Mouse (Mus musculus): ENCODE results near the gene Pmepa1. TPM values are rescaled to one million over a fixed set of nuclear protein-coding genes. Genes with fewer than 3 reads are reported as not detected.

The Pmepa1 gene
- total and polyA plus RNA-seq, 3 experiments = not detected

- Histone ChIP-seq H3K4me1 (ENCODE audit: control insufficient read depth in 1 of 2, insufficient read depth in 2 of 2, low read length in 2 of 2) (no peaks in the 10 kb centered on the region), H3K36me3 (ENCODE audit: control insufficient read depth in 1 of 2, insufficient read depth in 2 of 2, low read length in 2 of 2) (no peaks in the 10 kb centered on the region), H3K79me2 (ENCODE audit: control insufficient read depth, insufficient read depth, low read length, poor library complexity) (no peaks in the 10 kb centered on the region), H3K27ac (ENCODE audit: control insufficient read depth, low read depth, low read length) (no peak overlapping the region), H3K27me3 (ENCODE audit: control insufficient read depth in 1 of 2, insufficient read depth in 2 of 2, low read length in 2 of 2) (no peaks in the 10 kb centered on the region; a peak in 1 of 4 replicates), H3K4me3 (ENCODE audit: control insufficient read depth in 1 of 2, insufficient read depth in 1 of 2, low read depth in 2 of 2, low read length in 2 of 2) (no peak overlapping the region), H3K9ac (ENCODE audit: control insufficient read depth, low read depth, low read length, poor library complexity, severe bottlenecking) (no peak overlapping the region), H3K9me3 (replicated peaks; ENCODE audit: insufficient read depth, low read length) (no peaks in the 10 kb centered on the region)
- DNase-seq (ENCODE audit: low read depth, low spot score) = no peak
- TF ChIP-seq TBP (IDR thresholded peaks at IDR 0.05; ENCODE audit: low read depth, low read length) (no peak), POLR2AphosphoS2 (IDR thresholded peaks at IDR 0.05; ENCODE audit: low read length) (no peak), ETS1 (IDR thresholded peaks at IDR 0.05; ENCODE audit: low read depth, low read length) (no peak), MYB (IDR thresholded peaks at IDR 0.05; ENCODE audit: low read depth, low read length) (no peak), SMC3 (IDR thresholded peaks at IDR 0.05; ENCODE audit: low read depth, low read length) (no peak), KAT2A (conservative IDR thresholded peaks at IDR 0.05; ENCODE audit: low read depth, low read length) (no peak), NELFE (IDR thresholded peaks at IDR 0.05; ENCODE audit: low read depth, low read length) (no peak)
Observed at GRCm38 (mm10) chr2:173276859-173277258, 526 bp upstream of the Pmepa1 start.

GRCm38 (mm10) chr2:173275343-173276201 is 761 bp downstream of the Pmepa1 start:
- Histone ChIP-seq H3K4me1 (ENCODE audit: control insufficient read depth in 1 of 2, insufficient read depth in 2 of 2, low read length in 2 of 2) (no peaks in the 10 kb centered on the region), H3K36me3 (ENCODE audit: control insufficient read depth in 1 of 2, insufficient read depth in 2 of 2, low read length in 2 of 2) (no peaks in the 10 kb centered on the region), H3K4me3 (ENCODE audit: control insufficient read depth in 1 of 2, insufficient read depth in 1 of 2, low read depth in 2 of 2, low read length in 2 of 2) (no peak overlapping the region), H3K9ac (ENCODE audit: control insufficient read depth, low read depth, low read length, poor library complexity, severe bottlenecking) (no peak overlapping the region), H3K27ac (ENCODE audit: control insufficient read depth, low read depth, low read length) (no peak overlapping the region), H3K79me2 (ENCODE audit: control insufficient read depth, insufficient read depth, low read length, poor library complexity) (no peaks in the 10 kb centered on the region), H3K27me3 (ENCODE audit: control insufficient read depth in 1 of 2, insufficient read depth in 2 of 2, low read length in 2 of 2) (no peaks in the 10 kb centered on the region; a peak in 1 of 4 replicates), H3K9me3 (replicated peaks; ENCODE audit: insufficient read depth, low read length) (no peaks in the 10 kb centered on the region)
- TF ChIP-seq ZKSCAN1 (IDR thresholded peaks at IDR 0.05; ENCODE audit: low read depth, low read length) = no peak
- TF ChIP-seq SMC3 (IDR thresholded peaks at IDR 0.05; ENCODE audit: low read depth, low read length) = no peak
- TF ChIP-seq MXI1 (IDR thresholded peaks at IDR 0.05; ENCODE audit: low read depth, low read length) = no peak
- TF ChIP-seq TCF12 (IDR thresholded peaks at IDR 0.05; ENCODE audit: low read depth, low read length) = no peak
- no peak for TF ChIP-seq E2F4 (IDR thresholded peaks at IDR 0.05; ENCODE audit: borderline replicate concordance, low read depth, low read length)
- TF ChIP-seq HCFC1 (IDR thresholded peaks at IDR 0.05; ENCODE audit: low read depth, low read length) = no peak
- no peak for TF ChIP-seq MYC (IDR thresholded peaks at IDR 0.05; ENCODE audit: low read depth, low read length)
- TF ChIP-seq UBTF (IDR thresholded peaks at IDR 0.05; ENCODE audit: borderline replicate concordance, insufficient read depth, low read depth, low read length) = no peak
- TF ChIP-seq MEF2A (IDR thresholded peaks at IDR 0.05; ENCODE audit: extremely low read depth, insufficient replicate concordance, low read depth, low read length, poor library complexity, severe bottlenecking) = no peak
- TF ChIP-seq MAFK (IDR thresholded peaks at IDR 0.05; ENCODE audit: borderline replicate concordance, low read depth, low read length) = no peak
- no peak for TF ChIP-seq TAL1 (IDR thresholded peaks at IDR 0.05; ENCODE audit: low read length)
- TF ChIP-seq POLR2A (IDR thresholded peaks at IDR 0.05; ENCODE audit: control insufficient read depth in 1 of 2, insufficient read depth in 1 of 2, low read depth in 1 of 2, low read length in 2 of 2, poor library complexity in 1 of 2) = no peak
- TF ChIP-seq CHD1 (IDR thresholded peaks at IDR 0.05; ENCODE audit: low read depth, low read length) = no peak
- no peak for TF ChIP-seq RCOR1 (IDR thresholded peaks at IDR 0.05; ENCODE audit: low read depth, low read length)
- no peak for TF ChIP-seq POLR2AphosphoS2 (IDR thresholded peaks at IDR 0.05; ENCODE audit: low read length)
- no peak for TF ChIP-seq MYB (IDR thresholded peaks at IDR 0.05; ENCODE audit: low read depth, low read length)
- TF ChIP-seq JUND (IDR thresholded peaks at IDR 0.05; ENCODE audit: low read depth, low read length) = no peak
- TF ChIP-seq BHLHE40 (IDR thresholded peaks at IDR 0.05; ENCODE audit: borderline replicate concordance, low read depth, low read length) = no peak
- TF ChIP-seq USF2 (IDR thresholded peaks at IDR 0.05; ENCODE audit: borderline replicate concordance in 1 of 2, insufficient read depth in 1 of 2, low read depth in 1 of 2, low read length in 2 of 2) = no peak
- TF ChIP-seq MAX (IDR thresholded peaks at IDR 0.05; ENCODE audit: low read length) = no peak
- DNase-seq (ENCODE audit: low read depth, low spot score) = no peak

Data from MEL (cell line).